Mouse (Mus musculus) liver, embryonic 18 days (tissue): ENCODE results near the gene Hnrnpc. TPM values are rescaled to one million over a fixed set of nuclear protein-coding genes. Genes with fewer than 3 reads are reported as not detected.

Experiments used
- polyA plus RNA-seq: library from polyadenylated mRNA; depleted of rRNA; stranded (reverse); fragments of >200 nt; gene quantifications from 2 replicates; pipeline ENCODE4 v1.2.3, GENCODE M21; 2012; rRNA removed

Gene Hnrnpc
- polyA plus RNA-seq = 128 and 133 TPM in 2 replicates

GRCm38 (mm10) chr14:52103856-52104676, at the start of gene Hnrnpc:
Gene Hnrnpc, minus strand, starts transcription at chr14:52104028.

DNA sequence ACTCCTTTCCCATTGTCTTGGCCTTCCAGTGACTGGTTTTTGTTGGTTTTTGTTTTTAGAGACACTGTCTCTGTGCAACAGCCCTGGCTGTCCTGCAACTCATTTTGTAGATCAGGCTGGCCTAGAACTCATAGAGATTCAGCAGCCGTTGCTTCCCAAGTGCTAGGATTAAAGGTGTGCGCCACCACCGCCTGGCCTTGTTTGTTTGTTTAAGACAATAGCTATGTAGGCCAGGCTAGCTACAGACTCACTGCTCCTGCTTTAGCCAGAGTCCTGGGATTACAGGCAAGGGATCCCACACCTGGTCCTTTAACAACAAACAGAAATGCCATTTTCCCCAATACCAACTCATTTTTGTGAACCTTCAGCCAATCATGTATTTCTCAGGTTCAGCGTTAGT, 6.5 kb upstream of the Hnrnpc start, which contains the start of gene Rpgrip1:
TSS of gene Rpgrip1 (plus strand) at position 359 of the 400 bp plus-strand sequence.

DNA sequence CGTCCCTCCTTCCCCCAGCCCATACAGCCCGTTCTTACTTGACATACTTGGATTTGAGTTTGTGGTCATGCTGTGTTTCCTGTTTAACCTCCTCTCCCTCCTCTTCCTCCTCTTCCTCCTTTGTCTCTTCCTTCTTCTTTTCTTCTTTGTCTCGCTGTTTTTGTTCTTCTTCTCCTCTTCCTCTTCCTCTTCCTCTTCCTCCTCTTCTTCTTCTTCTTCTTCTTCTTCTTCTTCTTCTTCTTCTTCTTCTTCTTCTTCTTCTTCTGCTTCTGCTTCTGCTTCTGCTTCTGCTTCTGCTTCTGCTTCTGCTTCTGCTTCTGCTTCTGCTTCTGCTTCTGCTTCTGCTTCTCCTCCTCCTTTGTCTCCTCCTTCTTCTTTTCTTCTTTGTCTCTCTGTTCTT, 61.5 kb downstream of the Hnrnpc start, which contains the start of gene Olfr221:
TSS of gene Olfr221 (minus strand) at position 101 of the 400 bp plus-strand sequence.

Other genes starting within 250 kb of the Hnrnpc start
- gene Mettl17, start 219.2 kb downstream of the Hnrnpc start, polyA plus RNA-seq = 13.0 and 15.1 TPM in 2 replicates
- gene Slc39a2, start 211.1 kb downstream of the Hnrnpc start, polyA plus RNA-seq = 0.19 and 0.20 TPM in 2 replicates
- 211 and 230 TPM in 2 replicates for gene Ndrg2, start 189.9 kb downstream of the Hnrnpc start, polyA plus RNA-seq
- gene Tppp2, start 185.6 kb downstream of the Hnrnpc start, polyA plus RNA-seq = not detected in 2 replicates
- not detected in 2 replicates for gene Rnase13, start 181.3 kb downstream of the Hnrnpc start, polyA plus RNA-seq
- gene Arhgef40, start 119.3 kb downstream of the Hnrnpc start, polyA plus RNA-seq = 8.0 and 9.8 TPM in 2 replicates
- 0.07 and 0.16 TPM in 2 replicates for gene Tmem253, start 88.4 kb downstream of the Hnrnpc start, polyA plus RNA-seq
- 16.5 and 18.1 TPM in 2 replicates for gene Zfp219, start 83.3 kb downstream of the Hnrnpc start, polyA plus RNA-seq
- gene Olfr221, start 61.6 kb downstream of the Hnrnpc start, polyA plus RNA-seq = 0.05 TPM in 2 replicates
- gene Rpgrip1, start 6.7 kb upstream of the Hnrnpc start, polyA plus RNA-seq = 0.91 and 1.1 TPM in 2 replicates
- gene Supt16, start 93.4 kb upstream of the Hnrnpc start, polyA plus RNA-seq = 15.5 and 16.5 TPM in 2 replicates
- gene Chd8, start 153.8 kb upstream of the Hnrnpc start, polyA plus RNA-seq = 10.3 and 12.0 TPM in 2 replicates
- gene Tox4, start 175.1 kb upstream of the Hnrnpc start, polyA plus RNA-seq = 10.3 and 11.0 TPM in 2 replicates
- 3.7 and 4.0 TPM in 2 replicates for gene Rab2b, start 175.5 kb upstream of the Hnrnpc start, polyA plus RNA-seq
- 10.9 and 11.1 TPM in 2 replicates for gene Mettl3, start 201.1 kb upstream of the Hnrnpc start, polyA plus RNA-seq
- 1.3 TPM in 2 replicates for gene Sall2, start 224.7 kb upstream of the Hnrnpc start, polyA plus RNA-seq